Mouse (Mus musculus) spleen, embryonic (tissue): Measurements from ENCODE around the gene Wipi2.

Source experiments
- CTCF ChIA-PET: fragments of 350-600 bp; sonication (Branson Sonifier 250); formaldehyde crosslinking; loops from one replicate; lab custom pipeline; 2022; lab: Charles Lee

The Wipi2 gene

DNA sequence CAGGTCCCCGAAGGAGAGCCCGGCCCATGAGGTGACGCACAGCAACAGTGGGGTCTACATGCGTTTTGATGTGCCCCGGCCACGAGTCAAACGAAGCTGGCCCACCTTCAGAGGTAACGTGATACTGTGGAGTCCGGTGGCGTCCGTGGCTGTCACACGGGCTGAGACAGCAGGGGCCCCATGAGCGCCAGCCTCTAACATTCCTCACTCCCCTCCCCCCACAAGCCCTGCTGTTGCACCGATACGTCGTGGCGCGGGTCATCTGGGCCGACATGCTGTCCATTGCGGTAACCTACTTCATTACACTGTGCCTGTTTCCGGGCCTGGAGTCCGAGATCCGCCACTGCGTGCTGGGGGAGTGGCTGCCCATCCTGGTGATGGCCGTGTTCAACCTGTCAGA, 91.0 kb downstream of the Wipi2 start:
- CTCF ChIA-PET, result interaction anchor here (0.6 to 1.0 kb wide), 2 partner anchors 21 to 135 kb away, joined by 3 to 4 read pairs; no protein-coding TSS in a partner anchor

DNA sequence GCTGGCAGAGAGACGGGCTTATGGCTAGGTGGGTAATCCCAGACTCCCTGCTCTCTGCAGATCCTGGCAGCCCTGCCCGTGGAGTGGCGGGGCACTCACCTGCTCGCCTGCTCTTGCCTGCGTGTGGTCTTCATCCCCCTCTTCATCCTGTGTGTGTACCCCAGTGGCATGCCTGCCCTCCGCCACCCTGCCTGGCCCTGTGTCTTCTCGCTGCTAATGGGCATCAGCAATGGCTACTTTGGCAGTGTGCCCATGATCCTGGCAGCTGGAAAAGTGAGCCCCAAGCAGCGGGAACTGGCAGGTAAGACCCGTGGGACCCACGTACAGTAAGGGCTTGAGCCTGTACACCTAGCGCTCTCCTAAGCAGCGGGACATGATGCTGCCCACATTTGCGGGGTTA, 92.4 kb downstream of the Wipi2 start:
- CTCF ChIA-PET, result no interaction called here
